Mouse (Mus musculus): ENCODE measurements around the gene Itpkb.
A peak's percentile ranks its signal among the peaks of the same experiment; 100 is the strongest.

Gene Itpkb

GRCm38 (mm10) chr1:180420496-180421164 lies 90.3 kb downstream of the Itpkb start:
- no peak for DNase-seq (ENCODE audit: low read depth, low spot score)

GRCm38 (mm10) chr1:180421165-180421909 lies 91.1 kb downstream of the Itpkb start:
- no peak for DNase-seq (ENCODE audit: low read depth, low spot score)

GRCm38 (mm10) chr1:180422076-180422828 lies 92.0 kb downstream of the Itpkb start:
- DNase-seq (ENCODE audit: low read depth, low spot score) = no peak

- no peak for DNase-seq (ENCODE audit: low read depth, low spot score)
These were observed 92.8 kb downstream of the Itpkb start for GRCm38 (mm10) chr1:180423008-180423639.

- no peak for DNase-seq (ENCODE audit: low read depth, low spot score)
These were observed 93.6 kb downstream of the Itpkb start for GRCm38 (mm10) chr1:180423931-180424330.

GRCm38 (mm10) chr1:180426405-180426804 lies 96.1 kb downstream of the Itpkb start:
- DNase-seq (ENCODE audit: low read depth, low spot score) = no peak

GRCm38 (mm10) chr1:180427685-180428084 lies 97.4 kb downstream of the Itpkb start:
- DNase-seq (ENCODE audit: low read depth, low spot score) = no peak

GRCm38 (mm10) chr1:180428101-180428712 lies 97.9 kb downstream of the Itpkb start:
- peak; percentile 55 for DNase-seq (ENCODE audit: low read depth, low spot score)

GRCm38 (mm10) chr1:180428871-180429270 lies 98.6 kb downstream of the Itpkb start:
- no peak for DNase-seq (ENCODE audit: low read depth, low spot score)

GRCm38 (mm10) chr1:180429819-180430218 lies 99.5 kb downstream of the Itpkb start:
- DNase-seq (ENCODE audit: low read depth, low spot score) = no peak

GRCm38 (mm10) chr1:180431833-180432232 lies 101.5 kb downstream of the Itpkb start:
- DNase-seq (ENCODE audit: low read depth, low spot score) = no peak

- peak; percentile 36 for DNase-seq (ENCODE audit: low read depth, low spot score)
These were observed 102.8 kb downstream of the Itpkb start for GRCm38 (mm10) chr1:180433098-180433538.

- DNase-seq (ENCODE audit: low read depth, low spot score) = peak; percentile 73
These were observed 103.7 kb downstream of the Itpkb start for GRCm38 (mm10) chr1:180433796-180434566.

- DNase-seq (ENCODE audit: low read depth, low spot score) = no peak
These were observed 104.6 kb downstream of the Itpkb start for GRCm38 (mm10) chr1:180434925-180435324.

- DNase-seq (ENCODE audit: low read depth, low spot score) = no peak
These were observed 109.2 kb downstream of the Itpkb start for GRCm38 (mm10) chr1:180439496-180439895.

- no peak for DNase-seq (ENCODE audit: low read depth, low spot score)
These were observed 114.1 kb downstream of the Itpkb start for GRCm38 (mm10) chr1:180444411-180444810.

- no peak for DNase-seq (ENCODE audit: low read depth, low spot score)
These were observed 119.4 kb downstream of the Itpkb start for GRCm38 (mm10) chr1:180449641-180450040.

- DNase-seq (ENCODE audit: low read depth, low spot score) = no peak
These were observed 128.0 kb downstream of the Itpkb start for GRCm38 (mm10) chr1:180458274-180458673.

- no peak for DNase-seq (ENCODE audit: low read depth, low spot score)
These were observed 128.4 kb downstream of the Itpkb start for GRCm38 (mm10) chr1:180458680-180459079.

- no peak for DNase-seq (ENCODE audit: low read depth, low spot score)
These were observed 130.4 kb downstream of the Itpkb start for GRCm38 (mm10) chr1:180460721-180461120.

- DNase-seq (ENCODE audit: low read depth, low spot score) = no peak
These were observed 132.1 kb downstream of the Itpkb start for GRCm38 (mm10) chr1:180462396-180462795.

Data from embryo, embryonic 11.5 days (tissue).